Mouse (Mus musculus) limb, embryonic 13.5 days (tissue): ENCODE results near the gene Atxn1. TPM values are rescaled to one million over a fixed set of nuclear protein-coding genes. Genes with fewer than 3 reads are reported as not detected.

Experiments used
- ATAC-seq: fragments of 200-750 bp; cut with Nextera tagmentation; 2 replicates; pipeline ENCODE4 v1.8.0; 2017; ENCODE audit warnings: low read depth, moderate number of reproducible peaks, moderate TSS enrichment; ENCODE audit not compliant: low FRiP score
- H3K27ac ChIP-seq: fragments of 300-500 bp; sonication (generic); 2 replicates; pipeline ENCODE4 v1.5.1; 2015; ENCODE audit warnings: inconsistent platforms, mild to moderate bottlenecking, moderate library complexity
- H3K27me3 ChIP-seq: fragments of 300-500 bp; sonication (generic); 2 replicates; pipeline ENCODE4 v1.6.1; 2015; ENCODE audit warnings: mild to moderate bottlenecking, inconsistent platforms
- H3K36me3 ChIP-seq: fragments of 300-500 bp; sonication (generic); 2 replicates; pipeline ENCODE4 v1.6.1; 2015; ENCODE audit warnings: inconsistent platforms, mild to moderate bottlenecking, moderate library complexity
- H3K4me1 ChIP-seq: fragments of 300-500 bp; sonication (generic); 2 replicates; pipeline ENCODE4 v1.6.1; 2015; ENCODE audit warnings: inconsistent platforms
- H3K4me2 ChIP-seq: fragments of 300-500 bp; sonication (generic); replicated peaks from 2 replicates; pipeline ENCODE4 v1.6.1; 2015; ENCODE audit warnings: inconsistent platforms, mild to moderate bottlenecking, moderate library complexity
- H3K4me3 ChIP-seq: fragments of 300-500 bp; sonication (generic); 2 replicates; pipeline ENCODE4 v1.5.1; 2015; ENCODE audit warnings: moderate library complexity, mild to moderate bottlenecking, inconsistent platforms
- H3K9ac ChIP-seq: fragments of 300-500 bp; sonication (generic); 2 replicates; pipeline ENCODE4 v1.6.1; 2015; ENCODE audit warnings: mild to moderate bottlenecking, inconsistent platforms
- H3K9me3 ChIP-seq: fragments of 300-500 bp; sonication (generic); 2 replicates; pipeline ENCODE4 v1.6.1; 2016; ENCODE audit warnings: inconsistent platforms
- WGBS: fragments of 180-500 bp; shearing (Covaris S2); methylation state at CpG from one replicate; pipeline ENCODE4 v1.1.7; 2015; 5-methylcytosine and 5-hydroxymethylcytosine counted together
- polyA plus RNA-seq: library from polyadenylated mRNA; unstranded; fragments of >200 nt; fragmentation: Nextera tagmentation; extraction: Ambion mirVana; gene quantifications from 2 replicates; pipeline ENCODE4 v1.2.1, GENCODE M21; 2015

The Atxn1 gene
- polyA plus RNA-seq, 1 experiment from 2014 or later, result 6.0 TPM

DNA sequence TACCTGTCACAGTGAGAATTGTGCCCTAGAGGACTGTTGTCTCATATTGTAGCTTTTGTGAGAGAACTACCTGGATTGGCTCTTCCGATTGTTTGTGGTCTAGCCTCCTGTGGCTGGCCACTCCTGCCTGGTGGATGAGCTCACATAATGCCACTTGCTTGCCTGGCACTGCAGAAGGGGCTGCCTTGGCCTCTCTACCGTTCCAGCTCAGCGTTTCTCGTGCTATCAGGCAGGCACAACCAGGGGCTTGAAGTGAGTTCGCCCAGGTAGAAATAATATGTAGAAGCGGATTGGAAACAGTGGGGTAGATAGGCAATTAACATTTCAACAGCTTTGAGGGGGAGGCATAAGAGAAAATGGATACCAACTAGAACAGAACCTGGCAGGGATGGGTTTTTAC is 455.4 kb downstream of the Atxn1 start:
- Histone ChIP-seq H3K9me3 (no peaks in the 10 kb centered on the region), H3K27ac (no peak overlapping the region), H3K36me3 (no peaks in the 10 kb centered on the region), H3K27me3 (peaks cover 15% of the 10 kb centered on the region; the same call in 1 of the 2 replicates), H3K4me1 (peaks cover 39% of the 10 kb centered on the region), H3K4me2 (no peak overlapping the region), H3K9ac (no peak overlapping the region), H3K4me3 (no peak overlapping the region)
- 72% methylated on average over 6 of the region's 6 CpGs for WGBS
- ATAC-seq, result no peak

- peak overlapping the region; percentile 75 for H3K9ac ChIP-seq
- H3K27ac ChIP-seq, result no peak overlapping the region
- peaks cover 36% of the 10 kb centered on the region for H3K4me1 ChIP-seq
- no peak for ATAC-seq
- WGBS, result 6% methylated on average over 8 of the region's 8 CpGs
- H3K36me3 ChIP-seq, result no peaks in the 10 kb centered on the region
- peaks cover 15% of the 10 kb centered on the region; the same call in 1 of the 2 replicates for H3K27me3 ChIP-seq
- H3K4me2 ChIP-seq, result peak overlapping the region; percentile 93
- peak overlapping the region; percentile 59 for H3K4me3 ChIP-seq
- no peaks in the 10 kb centered on the region for H3K9me3 ChIP-seq
Observed at GRCm38 (mm10) chr13:45508495-45508894, 456.3 kb downstream of the Atxn1 start.

- ATAC-seq, result peak; percentile 87
- H3K27me3 ChIP-seq, result peaks cover 15% of the 10 kb centered on the region; the same call in 1 of the 2 replicates
- H3K4me3 ChIP-seq, result peak within 1 kb of the TSS; percentile 59
- H3K9ac ChIP-seq, result peak within 1 kb of the TSS; percentile 75
- H3K4me1 ChIP-seq, result peaks cover 27% of the 10 kb centered on the region
- no peak within 1 kb of the TSS for H3K27ac ChIP-seq
- H3K36me3 ChIP-seq, result no peaks in the 10 kb centered on the region
- WGBS, result 1% methylated on average over 63 of the region's 63 CpGs
- peak within 1 kb of the TSS; percentile 93 for H3K4me2 ChIP-seq
- no peaks in the 10 kb centered on the region for H3K9me3 ChIP-seq
Observed at GRCm38 (mm10) chr13:45507274-45508229, 457.3 kb downstream of the Atxn1 start, which contains the start of gene Gmpr. TSS of gene Gmpr (plus strand) at chr13:45507444.

DNA sequence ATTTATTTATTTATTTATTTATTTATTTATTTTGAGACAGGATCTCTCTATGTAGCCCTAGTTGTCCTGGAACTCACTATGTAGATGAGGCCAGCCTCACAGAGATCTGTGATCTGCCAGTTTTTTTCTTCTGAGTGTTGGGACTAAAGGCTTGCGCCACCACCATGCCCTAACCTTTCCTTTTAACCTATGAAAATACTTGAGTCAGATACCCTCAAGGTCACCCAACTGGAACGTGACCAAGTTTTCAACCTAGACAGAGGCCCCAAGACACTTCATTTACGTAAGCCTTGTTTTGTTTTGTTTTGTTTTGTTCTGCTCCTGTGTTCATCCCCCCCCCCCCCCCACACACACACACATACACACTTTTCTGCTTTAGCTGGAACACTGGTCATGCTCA is 459.3 kb downstream of the Atxn1 start:
- 100% methylated on average over 3 of the region's 3 CpGs for WGBS
- H3K36me3 ChIP-seq, result no peaks in the 10 kb centered on the region
- peaks cover 13% of the 10 kb centered on the region for H3K4me1 ChIP-seq
- no peak for ATAC-seq
- no peak overlapping the region for H3K4me2 ChIP-seq
- no peaks in the 10 kb centered on the region for H3K9me3 ChIP-seq
- H3K27me3 ChIP-seq, result peaks cover 15% of the 10 kb centered on the region; the same call in 1 of the 2 replicates
- H3K4me3 ChIP-seq, result no peak overlapping the region
- H3K27ac ChIP-seq, result no peak overlapping the region
- no peak overlapping the region for H3K9ac ChIP-seq

- no peak for ATAC-seq
- H3K36me3 ChIP-seq, result no peaks in the 10 kb centered on the region
- H3K9me3 ChIP-seq, result no peaks in the 10 kb centered on the region
- H3K9ac ChIP-seq, result no peak overlapping the region
- H3K4me1 ChIP-seq, result peaks cover 3% of the 10 kb centered on the region; the same call in 1 of the 2 replicates
- no peak overlapping the region for H3K27ac ChIP-seq
- no peak overlapping the region for H3K4me3 ChIP-seq
- no peaks in the 10 kb centered on the region for H3K27me3 ChIP-seq
- no peak overlapping the region for H3K4me2 ChIP-seq
- WGBS, result 87% methylated on average over 5 of the region's 5 CpGs
Observed at GRCm38 (mm10) chr13:45502791-45503190, 462.0 kb downstream of the Atxn1 start.

DNA sequence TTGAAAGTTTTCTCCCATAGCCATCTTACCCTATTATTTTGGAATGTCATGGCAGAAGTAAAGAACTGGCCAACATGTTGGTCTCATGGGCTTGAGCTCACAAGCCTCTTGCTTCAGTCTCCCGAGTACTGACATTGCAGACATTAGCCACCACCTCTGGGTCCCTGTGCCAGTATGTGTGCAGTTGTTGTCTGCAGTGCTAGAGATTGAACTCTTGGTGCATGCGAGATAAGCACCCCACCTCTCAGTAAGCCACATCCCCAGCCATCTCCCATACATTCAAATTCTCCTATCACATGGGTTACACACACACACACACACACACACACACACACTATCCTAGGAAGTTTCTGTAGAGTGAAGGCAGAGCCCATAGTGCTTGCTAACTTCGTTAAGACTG is 464.9 kb downstream of the Atxn1 start:
- Histone ChIP-seq H3K4me2 (no peak overlapping the region), H3K4me1 (no peaks in the 10 kb centered on the region), H3K27ac (no peak overlapping the region), H3K27me3 (no peaks in the 10 kb centered on the region), H3K9me3 (no peaks in the 10 kb centered on the region), H3K4me3 (no peak overlapping the region), H3K9ac (no peak overlapping the region), H3K36me3 (no peaks in the 10 kb centered on the region)
- WGBS, result 84% methylated on average over 3 of the region's 3 CpGs
- ATAC-seq, result no peak
